9 mouse cellular contexts compared by ENCODE assay signal in genomic region chr5:128947093-128947492, GRCm38 (mm10). TPM values are rescaled to one million over a fixed set of nuclear protein-coding genes. Genes with fewer than 3 reads are reported as not detected.
DNase-seq lines count a peak whose midpoint lies in the region; TF ChIP-seq lines count a peak whose summit lies in the region.
"Had no signal": no experiment of that assay in that cellular context is flagged by ENCODE, and none has a peak within 500 bp of the region (broad histone marks: within the 10 kb centered on the region; RNA-seq: fewer than 3 reads in every experiment).

No protein-coding gene starts in this region.

- H3K27ac ChIP-seq in left cerebral cortex, adult 2 months = no peak overlapping the region
- no peak overlapping the region for H3K27ac ChIP-seq in bone marrow, adult 2 months (ENCODE audit: control insufficient read depth, insufficient read depth, low read depth, low read length, poor library complexity)
- no peak overlapping the region for H3K27ac ChIP-seq in olfactory bulb, adult 2 months (ENCODE audit: insufficient read depth, low read depth, low read length)
- H3K27ac ChIP-seq: neural tube, embryonic 12.5 days had no signal

- WGBS in bone marrow, adult 2 months = 65% methylated on average over 5 of the region's 5 CpGs
- WGBS in olfactory bulb, adult 2 months = 75% methylated on average over 5 of the region's 5 CpGs

- peak; percentile 53 for TF ChIP-seq CTCF in left cerebral cortex, adult 2 months (IDR thresholded peaks at IDR 0.05)
- TF ChIP-seq CTCF in bone marrow, adult 2 months (IDR thresholded peaks at IDR 0.05; ENCODE audit: control insufficient read depth, insufficient read depth, low read length) = peak; percentile 42; the same call in 1 of the 2 replicates
- TF ChIP-seq CTCF in olfactory bulb, adult 2 months (IDR thresholded peaks at IDR 0.05; ENCODE audit: insufficient read depth, low read depth, low read length) = peak; percentile 67

- peak; percentile 20 to 57 for DNase-seq in cerebellum, postnatal 14 days
- DNase-seq in cerebellum, adult 9-11 months = no peak
- DNase-seq in left cerebral cortex, adult 2 months (ENCODE audit: extremely low spot score in 1 of 2, low spot score in 2 of 2) = no peak
- no peak for DNase-seq in left cerebral cortex, adult 8-10 months (ENCODE audit: low spot score in 2 of 2)
- DNase-seq in frontal cortex, postnatal 10 days (ENCODE audit: low spot score in 2 of 2) = no peak
- no peak for DNase-seq in spleen, postnatal 14 days (ENCODE audit: low spot score in 2 of 2)

- intact Hi-C loops in left cerebral cortex, adult 2 months (cut with DNase I) = no loop called here

- TF ChIP-seq POLR2A in bone marrow, adult 2 months (IDR thresholded peaks at IDR 0.05; ENCODE audit: borderline replicate concordance, control insufficient read depth, low read depth, low read length) = no peak
- TF ChIP-seq POLR2A in olfactory bulb, adult 2 months (IDR thresholded peaks at IDR 0.05; ENCODE audit: insufficient read depth, low read depth, low read length) = no peak

- no peaks in the 10 kb centered on the region for H3K4me1 ChIP-seq in bone marrow, adult 2 months (ENCODE audit: control insufficient read depth, insufficient read depth, low read length)
- H3K4me1 ChIP-seq in olfactory bulb, adult 2 months (ENCODE audit: control insufficient read depth, insufficient read depth, low read length) = peaks cover 24% of the 10 kb centered on the region

- no peak overlapping the region for H3K4me3 ChIP-seq in left cerebral cortex, adult 2 months
- no peak overlapping the region for H3K4me3 ChIP-seq in bone marrow, adult 2 months (replicated peaks; ENCODE audit: control insufficient read depth, low read depth, low read length)
- H3K4me3 ChIP-seq in olfactory bulb, adult 2 months (ENCODE audit: insufficient read depth, low read depth, low read length) = no peak overlapping the region
- H3K4me3 ChIP-seq: neural tube, embryonic 12.5 days had no signal

RNA-seq across cellular contexts. Expression of gene Rimbp2, which starts 6.2 kb away (rescaled TPM):
- 100 to 1,000 TPM; 142 to 147 TPM for total RNA-seq in left cerebral cortex, adult 2 months (2021)
- total RNA-seq in left cerebral cortex, adult 8-10 months (2022) = 100 to 1,000 TPM; 101 to 129 (median 109) TPM
- polyA plus RNA-seq in bone marrow, adult 2 months (2011; ENCODE audit: insufficient read depth, insufficient read length, low replicate concordance, missing spikeins) = not detected in 2 replicates
- polyA plus RNA-seq in olfactory bulb, adult 2 months (2012; ENCODE audit: insufficient read depth, insufficient read length, low replicate concordance, missing spikeins) = not detected in 2 replicates

Comparison
In these comparisons a context has a peak if more than half of its experiments do, and no peak if none do; other contexts are left out.
1. DNase-seq: peak in cerebellum, postnatal 14 days (2 of 2); none in cerebellum, adult 9-11 months (single experiment), left cerebral cortex, adult 2 months (0 of 2), left cerebral cortex, adult 8-10 months (0 of 2), frontal cortex, postnatal 10 days (0 of 2) and spleen, postnatal 14 days (0 of 2).
2. Peak in every context shown above with its lines, with median percentiles within 50 percentile points of each other: CTCF ChIP-seq.